Mouse (Mus musculus) kidney, embryonic 14.5 days (tissue): ENCODE measurements at regions not wholly inside any gene's neighbourhood (a gene's known extent, or its start where the extent isn't known, plus 50 kb on each side); places are given as distances from the start of the nearest gene placed in this dataset.
A peak's percentile ranks its signal among the peaks of the same experiment; 100 is the strongest.

Source experiments
- ATAC-seq: fragments of 200-750 bp; cut with Nextera tagmentation; 2 replicates; pipeline ENCODE4 v1.8.0; 2017; ENCODE audit warnings: moderate number of reproducible peaks, mild to moderate bottlenecking, moderate TSS enrichment, moderate library complexity; ENCODE audit not compliant: low FRiP score, low TSS enrichment
- H3K27ac ChIP-seq: fragments of 300-500 bp; sonication (generic); 2 replicates; pipeline ENCODE4 v1.5.1; 2014; ENCODE audit warnings: low read depth, mild to moderate bottlenecking, low read length, moderate library complexity, mixed read lengths
- H3K27me3 ChIP-seq: fragments of 300-500 bp; sonication (generic); 2 replicates; pipeline ENCODE4 v1.6.1; 2014; ENCODE audit warnings: mild to moderate bottlenecking, low read length; ENCODE audit not compliant: control insufficient read depth, insufficient read depth
- H3K36me3 ChIP-seq: fragments of 300-500 bp; sonication (generic); 2 replicates; pipeline ENCODE4 v1.6.1; 2014; ENCODE audit warnings: low read length, mixed read lengths; ENCODE audit not compliant: control insufficient read depth, insufficient read depth
- H3K4me1 ChIP-seq: fragments of 300-500 bp; sonication (generic); 2 replicates; pipeline ENCODE4 v1.6.1; 2014; ENCODE audit warnings: low read length, mixed read lengths; ENCODE audit not compliant: control insufficient read depth, insufficient read depth
- H3K4me2 ChIP-seq: fragments of 300-500 bp; sonication (generic); replicated peaks from 2 replicates; pipeline ENCODE4 v1.6.1; 2014; ENCODE audit warnings: low read depth, mild to moderate bottlenecking, low read length
- H3K4me3 ChIP-seq: fragments of 300-500 bp; sonication (generic); 2 replicates; pipeline ENCODE4 v1.5.1; 2014; ENCODE audit warnings: mild to moderate bottlenecking, low read length
- H3K9ac ChIP-seq: fragments of 300-500 bp; sonication (generic); 2 replicates; pipeline ENCODE4 v1.6.1; 2014; ENCODE audit warnings: low read depth, mild to moderate bottlenecking, low read length, moderate library complexity
- H3K9me3 ChIP-seq: fragments of 300-500 bp; sonication (generic); 2 replicates; pipeline ENCODE4 v1.6.1; 2016; ENCODE audit warnings: low read length; ENCODE audit not compliant: control insufficient read depth
- whole genome bisulfite sequencing: fragments of 180-500 bp; shearing (Covaris S2); extraction: QIAGEN DNeasy Blood & Tissue Kit; methylation state at CpG from one replicate; pipeline ENCODE4 v1.1.7; 2014; 5-methylcytosine and 5-hydroxymethylcytosine counted together

GRCm38 (mm10) chr5:128491155-128491554 lies 58.3 kb upstream of the Tmem132d start:
- no peaks in the 10 kb centered on the region for H3K4me1 ChIP-seq

GRCm38 (mm10) chr5:128488872-128489580 lies 56.1 kb upstream of the Tmem132d start:
- Histone ChIP-seq H3K4me2 (no peak overlapping the region), H3K4me1 (no peaks in the 10 kb centered on the region), H3K27me3 (no peaks in the 10 kb centered on the region), H3K36me3 (no peaks in the 10 kb centered on the region), H3K4me3 (no peak overlapping the region), H3K27ac (no peak overlapping the region), H3K9me3 (no peaks in the 10 kb centered on the region), H3K9ac (no peak overlapping the region)
- 80% methylated on average over 4 of the region's 4 CpGs for WGBS
- ATAC-seq = no peak

More at GRCm38 (mm10) chr5:128491155-128491554, 58.3 kb upstream of the Tmem132d start:
- no peak overlapping the region for H3K27ac ChIP-seq
- H3K27me3 ChIP-seq = no peaks in the 10 kb centered on the region
- 34% methylated on average over 9 of the region's 9 CpGs for WGBS
- H3K9ac ChIP-seq = no peak overlapping the region
- no peak for ATAC-seq
- H3K4me3 ChIP-seq = no peak overlapping the region
- H3K36me3 ChIP-seq = no peaks in the 10 kb centered on the region
- no peak overlapping the region for H3K4me2 ChIP-seq
- H3K9me3 ChIP-seq = no peaks in the 10 kb centered on the region

GRCm38 (mm10) chr5:128487371-128487770 lies 54.5 kb upstream of the Tmem132d start:
- Histone ChIP-seq H3K9ac (no peak overlapping the region), H3K36me3 (no peaks in the 10 kb centered on the region), H3K4me2 (no peak overlapping the region), H3K27ac (no peak overlapping the region), H3K9me3 (no peaks in the 10 kb centered on the region), H3K4me3 (no peak overlapping the region), H3K4me1 (peaks cover 8% of the 10 kb centered on the region; the same call in 1 of the 2 replicates), H3K27me3 (peaks cover 12% of the 10 kb centered on the region)
- no peak for ATAC-seq
- WGBS = 78% methylated on average over 3 of the region's 3 CpGs

DNA sequence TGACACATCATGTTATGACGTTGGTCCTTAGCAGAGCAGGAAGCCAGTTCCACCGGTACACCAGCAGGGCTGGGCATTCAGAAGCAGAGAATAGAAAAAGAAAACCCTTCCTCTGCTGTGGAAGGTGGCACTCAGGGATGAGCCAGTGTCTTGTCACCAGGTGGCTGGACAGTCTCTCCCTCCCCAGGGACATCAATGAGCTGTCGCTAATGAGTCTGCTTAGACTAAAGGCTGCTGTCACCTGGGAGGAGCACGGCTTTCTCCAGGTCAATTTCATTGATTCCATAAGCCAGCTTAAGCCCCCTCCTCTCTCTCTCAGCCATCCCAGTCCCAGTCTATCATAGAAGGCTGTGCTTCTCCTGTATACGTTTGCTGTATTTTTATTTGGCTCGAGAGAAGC lies 51.2 kb upstream of the Tmem132d start:
- no peaks in the 10 kb centered on the region for H3K9me3 ChIP-seq
- no peak overlapping the region for H3K27ac ChIP-seq
- peaks cover 8% of the 10 kb centered on the region; the same call in 1 of the 2 replicates for H3K4me1 ChIP-seq
- H3K4me3 ChIP-seq = no peak overlapping the region
- H3K9ac ChIP-seq = no peak overlapping the region
- ATAC-seq = no peak
- no peak overlapping the region for H3K4me2 ChIP-seq
- no peaks in the 10 kb centered on the region for H3K36me3 ChIP-seq
- peaks cover 16% of the 10 kb centered on the region for H3K27me3 ChIP-seq
- WGBS = 42% methylated on average over 6 of the region's 6 CpGs

GRCm38 (mm10) chr5:128483441-128483810 lies 50.5 kb upstream of the Tmem132d start:
- H3K4me2 ChIP-seq = peak overlapping the region; percentile 32; the same call in 1 of the 2 replicates

GRCm38 (mm10) chr5:128482617-128483440 lies 50.0 kb upstream of the Tmem132d start:
- no peak for ATAC-seq
- Histone ChIP-seq H3K27ac (no peak overlapping the region), H3K9me3 (no peaks in the 10 kb centered on the region), H3K4me1 (peaks cover 8% of the 10 kb centered on the region; the same call in 1 of the 2 replicates), H3K4me2 (peak overlapping the region; percentile 32), H3K27me3 (peaks cover 16% of the 10 kb centered on the region), H3K4me3 (peak overlapping the region; percentile 12; the same call in 1 of the 2 replicates), H3K36me3 (no peaks in the 10 kb centered on the region), H3K9ac (no peak overlapping the region)
- 2% methylated on average over 20 of the region's 20 CpGs for WGBS

More at GRCm38 (mm10) chr5:128483441-128483810, 50.5 kb upstream of the Tmem132d start:
- Histone ChIP-seq H3K4me1 (peaks cover 8% of the 10 kb centered on the region; the same call in 1 of the 2 replicates), H3K9me3 (no peaks in the 10 kb centered on the region), H3K9ac (no peak overlapping the region), H3K27ac (no peak overlapping the region), H3K27me3 (peaks cover 16% of the 10 kb centered on the region), H3K4me3 (0 out of 2 replicates have a peak overlapping the region, but pooled peaks have one; percentile 12), H3K36me3 (no peaks in the 10 kb centered on the region)
- no peak for ATAC-seq
- 4% methylated on average over 13 of the region's 13 CpGs for WGBS
